Mouse (Mus musculus) kidney, adult 2 months (tissue): ENCODE measurements around the gene Atp2b2. TPM values are rescaled to one million over a fixed set of nuclear protein-coding genes. Genes with fewer than 3 reads are reported as not detected.
A peak's percentile ranks its signal among the peaks of the same experiment; 100 is the strongest.

Experiments used
- DNase-seq: peaks from one replicate; pipeline ENCODE4 v3.0.0; 2021
- H3K27ac ChIP-seq: fragments of 200-500 bp; 2 replicates; pipeline ENCODE4 v1.5.1; 2012; ENCODE audit warnings: low read depth, low read length, control low read depth, inconsistent platforms; ENCODE audit not compliant: insufficient read depth
- H3K27me3 ChIP-seq: fragments of 200-500 bp; replicated peaks from 2 replicates; pipeline ENCODE4 v1.6.1; 2012; ENCODE audit warnings: mild to moderate bottlenecking, moderate library complexity, low read length, inconsistent platforms; ENCODE audit not compliant: control insufficient read depth, insufficient read depth
- H3K36me3 ChIP-seq: fragments of 200-500 bp; 2 replicates; pipeline ENCODE4 v1.6.1; 2012; ENCODE audit warnings: mild to moderate bottlenecking, moderate library complexity, low read length, inconsistent platforms; ENCODE audit not compliant: control insufficient read depth, insufficient read depth
- H3K4me1 ChIP-seq: fragments of 200-500 bp; 2 replicates; pipeline ENCODE4 v1.6.1; 2011; ENCODE audit warnings: low read length; ENCODE audit not compliant: control insufficient read depth, insufficient read depth
- H3K4me3 ChIP-seq: fragments of 200-500 bp; 2 replicates; pipeline ENCODE4 v1.5.1; 2011; ENCODE audit warnings: mild to moderate bottlenecking, low read depth, low read length, control low read depth; ENCODE audit not compliant: insufficient read depth
- CTCF ChIP-seq: fragments of 200-500 bp; conservative IDR thresholded peaks from 2 replicates; pipeline ENCODE4 v1.5.1; 2011; ENCODE audit warnings: low read depth, mild to moderate bottlenecking, control low read depth, low read length, moderate library complexity, mixed read lengths; ENCODE audit not compliant: insufficient read depth, insufficient read length
- POLR2A ChIP-seq: fragments of 200-500 bp; IDR thresholded peaks from one replicate; pipeline ENCODE4 v1.6.1; 2011; ENCODE audit warnings: low read depth, low read length, control low read depth
- WGBS: fragments of 180-500 bp; shearing (Covaris S2); methylation state at CpG from one replicate; pipeline ENCODE4 v1.1.7; 2018; 5-methylcytosine and 5-hydroxymethylcytosine counted together
- polyA plus RNA-seq: library from polyadenylated mRNA; depleted of rRNA; stranded (reverse); fragments of >200 nt; gene quantifications from 2 replicates; pipeline ENCODE4 v1.2.3, GENCODE M21; 2012

The Atp2b2 gene
- polyA plus RNA-seq, 1 experiment, result 0.84 TPM

DNA sequence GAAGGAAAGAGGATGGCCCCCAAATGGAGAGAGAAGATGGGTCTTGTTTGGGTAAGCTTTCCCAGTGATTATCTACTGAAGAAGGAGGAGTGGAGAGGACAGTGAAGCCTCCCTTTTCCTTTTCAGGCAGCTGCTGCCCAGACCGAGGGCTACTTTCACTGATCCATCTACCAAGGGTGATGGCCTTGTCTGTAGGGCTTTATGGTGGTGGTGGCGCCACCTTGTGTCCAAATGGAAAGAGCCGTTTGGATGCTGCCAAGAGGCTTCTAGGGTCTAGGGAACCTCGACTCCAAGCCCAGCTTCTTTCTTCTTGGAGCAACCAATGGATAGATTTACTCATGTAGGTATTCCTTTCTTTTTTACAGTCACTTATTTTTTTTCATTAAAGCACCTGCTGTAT, 29.2 kb upstream of the Atp2b2 start:
- Histone ChIP-seq H3K36me3 (no peaks in the 10 kb centered on the region), H3K27ac (no peak overlapping the region), H3K27me3 (no peaks in the 10 kb centered on the region), H3K4me3 (no peak overlapping the region), H3K4me1 (no peaks in the 10 kb centered on the region)
- DNase-seq, result peak; percentile 34
- 6% methylated on average over 4 of the region's 4 CpGs for WGBS
- no peak for TF ChIP-seq POLR2A
- peak; percentile 79 for TF ChIP-seq CTCF

DNA sequence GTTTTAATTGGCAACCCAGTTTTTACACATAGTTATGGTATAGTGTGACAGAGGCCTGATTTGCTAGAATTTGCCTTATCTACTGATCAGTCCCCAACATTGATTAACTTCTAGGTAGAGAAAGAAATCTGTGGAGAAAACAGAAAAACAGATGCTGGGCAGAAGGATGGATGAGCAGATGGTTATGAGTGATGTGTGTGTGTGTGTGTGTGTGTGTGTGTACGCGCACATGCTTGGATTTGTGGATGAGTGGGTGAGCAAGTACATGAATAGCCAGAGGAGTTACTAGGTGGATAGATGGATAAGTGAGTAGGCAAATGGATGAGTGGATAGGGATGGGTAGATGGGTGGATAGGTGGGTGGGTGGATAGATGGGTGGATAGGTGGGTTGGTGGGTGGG, 20.7 kb upstream of the Atp2b2 start:
- 100% methylated on average over 2 of the region's 2 CpGs for WGBS
- Histone ChIP-seq H3K27me3 (no peaks in the 10 kb centered on the region), H3K4me1 (no peaks in the 10 kb centered on the region), H3K36me3 (no peaks in the 10 kb centered on the region), H3K27ac (no peak overlapping the region), H3K4me3 (no peak overlapping the region)
- no peak for DNase-seq
- TF ChIP-seq CTCF, result no peak
- no peak for TF ChIP-seq POLR2A

DNA sequence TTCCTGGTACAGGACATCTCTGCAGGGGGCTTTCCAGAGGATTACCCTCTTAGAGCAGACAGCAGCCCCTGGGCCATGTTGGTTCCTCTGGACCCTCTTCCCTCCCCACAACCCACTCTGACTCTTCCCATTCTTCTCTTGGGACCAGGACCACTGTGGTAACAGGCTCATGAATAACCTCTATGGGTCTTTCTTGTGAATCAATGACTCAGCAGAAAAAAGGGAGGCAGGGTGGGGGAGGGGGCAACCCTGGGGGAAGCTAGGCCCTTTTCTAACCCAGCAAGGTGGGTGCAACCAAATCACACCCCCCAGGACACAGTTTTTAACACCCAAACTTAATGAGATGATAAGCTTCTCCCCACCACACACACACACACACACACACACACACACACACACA, 20.3 kb upstream of the Atp2b2 start:
- TF ChIP-seq CTCF (no peak), POLR2A (no peak)
- no peak for DNase-seq
- no peak overlapping the region for H3K4me3 ChIP-seq

DNA sequence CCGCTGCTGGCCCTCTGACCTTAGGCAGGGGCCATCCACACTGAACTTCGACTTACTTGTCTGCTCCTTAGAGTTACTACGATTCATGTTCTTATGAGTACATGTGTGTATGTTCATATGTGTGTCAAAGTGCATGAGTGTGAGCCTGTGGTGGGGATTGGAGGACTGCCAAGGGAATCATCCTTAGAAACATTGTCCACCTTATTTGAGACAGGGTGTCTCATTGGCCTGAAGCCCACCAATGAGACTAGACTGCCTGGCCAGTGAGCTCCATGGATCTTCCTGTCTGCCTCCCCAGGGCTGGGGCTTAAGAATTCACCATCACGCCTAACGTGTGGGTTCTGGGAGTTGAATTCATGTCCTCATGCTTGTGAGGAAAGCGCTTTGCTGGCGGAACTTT, 16.8 kb upstream of the Atp2b2 start:
- no peak for TF ChIP-seq POLR2A
- no peak for TF ChIP-seq CTCF
- WGBS, result 76% methylated on average over 7 of the region's 7 CpGs

More for the DNA sequence above, 20.3 kb upstream of the Atp2b2 start:
- Histone ChIP-seq H3K4me1 (no peaks in the 10 kb centered on the region), H3K27ac (no peak overlapping the region), H3K36me3 (no peaks in the 10 kb centered on the region), H3K27me3 (no peaks in the 10 kb centered on the region)

DNA sequence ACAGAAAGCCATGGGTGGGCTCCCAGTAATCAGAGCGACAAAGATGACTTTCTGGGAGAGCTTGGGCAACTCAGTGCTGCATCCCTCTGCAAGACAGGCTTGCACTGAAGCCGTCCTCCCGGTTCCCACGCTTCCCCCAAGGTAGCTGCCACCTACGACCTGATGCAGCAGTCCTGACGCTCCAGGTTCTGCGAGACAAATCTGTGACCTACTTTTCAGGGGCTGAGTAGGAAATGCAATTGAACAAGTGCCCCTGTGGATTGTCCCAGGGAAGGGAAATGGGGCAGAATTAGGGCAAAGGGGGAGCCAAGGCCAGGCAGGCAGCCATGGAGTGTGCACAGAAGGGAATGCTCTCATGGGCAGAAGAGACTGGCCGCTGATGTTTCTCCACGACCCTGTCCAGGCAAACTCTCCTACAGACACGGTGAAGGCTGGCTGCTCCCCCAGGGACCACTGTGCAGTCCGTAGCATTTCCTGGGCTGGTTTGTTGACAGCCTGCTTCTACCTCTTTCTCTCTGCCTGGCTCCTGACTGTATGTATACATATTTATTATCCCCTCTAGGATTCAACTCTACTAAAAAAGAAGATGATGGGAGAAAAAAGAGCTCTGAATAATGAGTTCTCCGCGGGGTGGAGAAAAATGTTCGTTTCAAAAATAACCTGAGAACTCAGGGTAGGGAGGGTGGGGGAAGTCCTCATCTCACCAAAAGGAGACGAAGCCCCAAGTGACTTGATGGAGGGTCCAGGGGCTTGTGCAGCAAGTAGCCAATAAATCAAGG, 15.8 kb upstream of the Atp2b2 start:
- H3K27me3 ChIP-seq, result no peaks in the 10 kb centered on the region; the same call in 1 of the 2 replicates
- WGBS, result 64% methylated on average over 15 of the region's 15 CpGs
- TF ChIP-seq POLR2A (no peak), CTCF (no peak)
- no peaks in the 10 kb centered on the region for H3K36me3 ChIP-seq
- no peak overlapping the region for H3K27ac ChIP-seq
- H3K4me3 ChIP-seq, result no peak overlapping the region
- no peak for DNase-seq
- no peaks in the 10 kb centered on the region for H3K4me1 ChIP-seq

More for the DNA sequence above, 16.8 kb upstream of the Atp2b2 start:
- H3K27ac ChIP-seq, result no peak overlapping the region
- no peak overlapping the region for H3K4me3 ChIP-seq
- H3K4me1 ChIP-seq, result no peaks in the 10 kb centered on the region
- no peak for DNase-seq
- no peaks in the 10 kb centered on the region for H3K36me3 ChIP-seq
- no peaks in the 10 kb centered on the region; the same call in 1 of the 2 replicates for H3K27me3 ChIP-seq

DNA sequence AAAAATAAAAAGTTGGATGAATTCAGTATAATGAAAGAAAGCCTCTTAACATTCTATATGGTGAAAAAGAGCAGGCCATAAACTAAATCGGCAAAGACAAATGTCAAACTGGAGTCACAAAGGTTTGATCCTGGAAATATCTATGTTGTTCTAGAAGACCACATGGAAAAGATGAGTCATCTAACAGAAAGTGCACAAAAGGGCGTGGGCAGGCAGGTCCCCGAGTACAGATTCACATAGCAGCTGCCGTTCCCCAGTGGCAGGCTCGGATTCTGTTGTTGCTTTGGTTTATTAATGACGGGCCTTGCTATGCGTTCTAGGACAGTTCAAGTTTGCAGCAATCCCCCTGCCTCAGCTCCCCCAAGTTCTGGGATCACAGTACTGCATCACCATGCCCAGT, 12.9 kb upstream of the Atp2b2 start:
- TF ChIP-seq POLR2A (no peak), CTCF (no peak)
- Histone ChIP-seq H3K4me1 (no peaks in the 10 kb centered on the region), H3K36me3 (no peaks in the 10 kb centered on the region), H3K4me3 (no peak overlapping the region), H3K27ac (no peak overlapping the region), H3K27me3 (no peaks in the 10 kb centered on the region; the same call in 1 of the 2 replicates)
- DNase-seq, result no peak
- WGBS, result 80% methylated on average over 7 of the region's 7 CpGs

DNA sequence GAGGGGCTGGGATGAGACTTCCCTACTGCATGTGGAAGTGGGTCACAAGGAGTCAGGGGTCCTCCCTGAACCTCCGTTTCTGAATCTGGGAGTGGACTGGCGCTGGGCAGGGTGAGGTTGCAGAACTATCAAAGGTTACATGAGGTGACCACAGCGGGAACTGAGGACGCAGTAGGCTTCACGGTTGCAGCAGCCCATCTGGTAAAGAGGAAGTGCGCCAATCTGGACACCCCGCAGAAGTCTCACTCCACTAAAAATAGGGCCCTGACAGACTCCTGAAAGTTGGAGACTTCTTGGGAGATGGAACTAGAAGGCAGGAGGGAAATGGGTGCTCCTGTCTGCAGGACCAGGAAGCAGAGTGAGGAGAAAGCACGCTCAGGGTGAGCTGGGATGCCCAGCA, 2.5 kb upstream of the Atp2b2 start:
- no peaks in the 10 kb centered on the region for H3K27me3 ChIP-seq
- WGBS, result 66% methylated on average over 8 of the region's 8 CpGs
- TF ChIP-seq POLR2A, result no peak
- TF ChIP-seq CTCF, result no peak

More for the DNA sequence above, 2.5 kb upstream of the Atp2b2 start:
- H3K4me3 ChIP-seq, result no peak overlapping the region
- no peaks in the 10 kb centered on the region for H3K4me1 ChIP-seq
- H3K27ac ChIP-seq, result no peak overlapping the region
- H3K36me3 ChIP-seq, result no peaks in the 10 kb centered on the region
- no peak for DNase-seq
